Mouse (Mus musculus) heart, postnatal 10 days (tissue): ENCODE results near the gene Noc4l. TPM values are rescaled to one million over a fixed set of nuclear protein-coding genes. Genes with fewer than 3 reads are reported as not detected.

ENCODE experiments used
- DNase-seq, 2 experiments: peaks; one replicate each; pipeline ENCODE4 v3.0.0; 2021
- intact Hi-C: fragments of 180-260 bp; cut with DNase I; formaldehyde crosslinking; loops from one replicate; pipeline ENCODE4 v1.15.1; 2025
- microRNA-seq, 2 experiments: library from miRNA; unstranded; fragments of <30 nt; microRNA quantifications; one replicate each; pipeline ENCODE4 v1.2.0; 2022
- total RNA-seq, 2 experiments: library from RNA; stranded (reverse); gene quantifications; 2 replicates each; pipeline ENCODE4 v1.2.3; 2021

Noc4l gene
- total RNA-seq, 2 experiments from 2014 or later: 14.4 to 16.5 TPM

GRCm38 (mm10) chr5:110609868-110610267 is 43.3 kb downstream of the Noc4l start:
- no peak for DNase-seq
- intact Hi-C loops: no loop called here

GRCm38 (mm10) chr5:110609425-110609824 is 43.8 kb downstream of the Noc4l start:
- DNase-seq: no peak
- intact Hi-C loops: no loop called here

GRCm38 (mm10) chr5:110608941-110609340 is 44.3 kb downstream of the Noc4l start:
- no peak for DNase-seq

GRCm38 (mm10) chr5:110608336-110608735 is 44.9 kb downstream of the Noc4l start:
- no peak for DNase-seq
- intact Hi-C loops: no loop called here

More at GRCm38 (mm10) chr5:110608941-110609340, 44.3 kb downstream of the Noc4l start:
- intact Hi-C loops: no loop called here

GRCm38 (mm10) chr5:110607767-110608166 is 45.5 kb downstream of the Noc4l start:
- no peak for DNase-seq
- intact Hi-C loops: no loop called here

GRCm38 (mm10) chr5:110605531-110606221 is 47.5 kb downstream of the Noc4l start:
- no peak for DNase-seq
- intact Hi-C loops: no loop called here

GRCm38 (mm10) chr5:110604311-110604710 is 48.9 kb downstream of the Noc4l start:
- intact Hi-C loops: no loop called here
- no peak for DNase-seq

GRCm38 (mm10) chr5:110603016-110603685 is 50.1 kb downstream of the Noc4l start:
- intact Hi-C loops: no loop called here
- no peak for DNase-seq

Small RNAs within 50 kb of the gene (microRNA-seq; reads per million reads assigned to microRNA genes)
- gene Mir7026: 0.71 to 1.0 reads per million in 2 experiments

Other genes starting within 250 kb of the Noc4l start
- 10 to 100 TPM; 51.1 to 55.1 TPM for gene Fbrsl1, start 204.9 kb downstream of the Noc4l start, total RNA-seq
- not detected for gene Galnt9, start 109.1 kb downstream of the Noc4l start, total RNA-seq
- 10 to 100 TPM; 10.5 to 12.2 TPM for gene Ddx51, start within 50 bp of the Noc4l start, total RNA-seq
- gene Ep400, start 117.3 kb upstream of the Noc4l start, total RNA-seq: 10 to 100 TPM; 53.3 to 58.7 TPM
- gene Pus1, start 127.2 kb upstream of the Noc4l start, total RNA-seq: 10 to 100 TPM; 19.3 to 23.8 TPM
- 10 to 100 TPM; 70.5 to 75.6 TPM for gene Ulk1, start 156.7 kb upstream of the Noc4l start, total RNA-seq
- gene Hscb, start 186.4 kb upstream of the Noc4l start, total RNA-seq: 10 to 100 TPM; 13.7 to 18.9 TPM
- 1 to 10 TPM; 5.7 to 7.0 TPM for gene Chek2, start 186.6 kb upstream of the Noc4l start, total RNA-seq
- gene Ttc28, start 226.4 kb upstream of the Noc4l start, total RNA-seq: 10 to 100 TPM; 26.7 to 29.3 TPM